In the genomic region with DNA sequence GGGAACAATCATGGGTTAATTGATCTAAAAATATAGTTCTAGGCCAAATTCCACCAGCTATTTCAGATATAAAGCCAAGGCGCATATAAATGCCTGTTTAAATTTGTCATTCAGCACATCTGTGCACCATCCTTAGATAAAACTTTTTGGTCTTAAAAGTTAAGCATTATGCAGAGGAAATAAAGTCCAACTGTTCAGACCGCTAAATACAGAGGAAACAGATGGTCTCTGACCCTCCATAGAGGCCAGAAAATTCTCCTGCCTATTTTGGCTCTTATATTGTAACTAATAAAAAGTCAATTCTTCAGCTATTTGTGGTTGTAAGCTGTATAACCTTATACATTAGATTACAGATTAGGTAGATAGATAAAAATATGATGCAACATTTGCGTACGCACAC, we compare ENCODE assay signal across 24 mouse cellular contexts.
"Had no signal": no experiment of that assay in that cellular context is flagged by ENCODE, and none has a peak within 500 bp of the region (broad histone marks: within the 10 kb centered on the region; RNA-seq: fewer than 3 reads in every experiment).

No protein-coding gene starts in this region.

- H3K9ac ChIP-seq: heart, embryonic 12.5 days; hindbrain, embryonic 12.5 days; hindbrain, embryonic 14.5 days; intestine, embryonic 15.5 days; limb, embryonic 13.5 days; liver, embryonic 13.5 days; liver, embryonic 15.5 days had no signal

- H3K9me3 ChIP-seq: heart, embryonic 10.5 days; heart, embryonic 12.5 days; hindbrain, embryonic 10.5 days; hindbrain, embryonic 12.5 days; intestine, embryonic 15.5 days; limb, embryonic 13.5 days; liver, embryonic 13.5 days; liver, embryonic 15.5 days had no signal

- H3K27me3 ChIP-seq: heart, embryonic 12.5 days; hindbrain, embryonic 12.5 days; intestine, embryonic 15.5 days; limb, embryonic 13.5 days; liver, embryonic 13.5 days; liver, embryonic 15.5 days had no signal

- H3K4me1 ChIP-seq: heart, embryonic 10.5 days; heart, embryonic 12.5 days; hindbrain, embryonic 10.5 days; hindbrain, embryonic 12.5 days; intestine, embryonic 15.5 days; limb, embryonic 13.5 days; liver, embryonic 13.5 days; liver, embryonic 15.5 days had no signal

- H3K4me2 ChIP-seq: heart, embryonic 12.5 days; hindbrain, embryonic 12.5 days; hindbrain, embryonic 14.5 days; intestine, embryonic 15.5 days; limb, embryonic 13.5 days; liver, embryonic 11.5 days; liver, embryonic 13.5 days; liver, embryonic 15.5 days had no signal

- ATAC-seq: hindbrain, embryonic 16.5 days; inflammation-experienced regulatory T-cells, adult 6 months; intestine, embryonic 15.5 days; intestine, postnatal 0 days had no signal

- H3K4me3 ChIP-seq: heart, embryonic 10.5 days; heart, embryonic 12.5 days; hindbrain, embryonic 10.5 days; hindbrain, embryonic 12.5 days; intestine, embryonic 15.5 days; layer of hippocampus, adult 2 months; left cerebral cortex, adult 2 months; limb, embryonic 13.5 days; liver, embryonic 13.5 days; liver, embryonic 15.5 days had no signal

- DNase-seq: gastrocnemius, postnatal 14 days; gastrocnemius, postnatal 36 days; heart, adult 18-20 months; heart, postnatal 10 days; kidney, adult 18-20 months; kidney, adult 8-10 months; kidney, postnatal 25 days; kidney, postnatal 4 days; liver; liver, embryonic 13.5 days had no signal

- H3K27ac ChIP-seq: heart, embryonic 10.5 days; hindbrain, embryonic 10.5 days; hindbrain, embryonic 12.5 days; hindbrain, embryonic 14.5 days; intestine, embryonic 15.5 days; layer of hippocampus, adult 2 months; left cerebral cortex, adult 2 months; limb, embryonic 13.5 days; liver, embryonic 13.5 days; liver, embryonic 15.5 days had no signal

- H3K36me3 ChIP-seq: heart, embryonic 10.5 days; heart, embryonic 12.5 days; hindbrain, embryonic 10.5 days; hindbrain, embryonic 12.5 days; intestine, embryonic 15.5 days; limb, embryonic 13.5 days; liver, embryonic 13.5 days; liver, embryonic 15.5 days had no signal
